Mouse (Mus musculus): ENCODE results near the gene CN725425. TPM values are rescaled to one million over a fixed set of nuclear protein-coding genes. Genes with fewer than 3 reads are reported as not detected.

The CN725425 gene
- total RNA-seq, 2 experiments from 2014 or later: not detected

GRCm38 (mm10) chr15:91301366-91301765 is 102.1 kb downstream of the CN725425 start:
- peak; percentile 87 to 94 for DNase-seq (ENCODE audit: low spot score in 2 of 2)
- intact Hi-C loops (cut with DNase I): loop anchor here (2.0 to 10.0 kb wide), 2 partner anchors 271 to 453 kb away; partner anchors contain the start of gene Slc2a13

DNA sequence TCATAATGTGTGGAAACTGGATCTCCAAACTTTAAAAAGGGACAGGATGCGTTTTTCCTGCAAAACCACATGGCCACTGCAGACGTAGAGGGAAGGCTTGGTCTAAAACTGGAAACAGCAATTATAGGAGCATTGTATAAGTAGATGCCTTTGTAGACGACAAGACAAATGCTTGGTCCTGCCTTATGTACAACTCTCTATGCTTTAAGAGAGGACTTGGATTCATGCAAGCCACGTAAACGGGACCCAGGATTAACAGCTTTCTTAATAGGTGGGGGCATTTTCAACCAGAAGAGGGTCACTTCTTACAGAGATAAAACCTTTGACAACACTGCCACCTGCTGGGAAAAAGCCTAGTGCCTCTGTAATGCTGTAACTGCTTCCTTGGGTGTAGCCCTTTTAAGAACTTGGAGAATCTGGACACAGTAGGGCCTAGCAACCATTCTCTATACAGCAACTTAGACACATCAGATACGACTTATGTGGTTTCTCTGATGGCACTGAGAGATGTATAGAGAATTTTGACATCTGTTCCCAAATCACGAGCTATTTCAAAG is 105.1 kb downstream of the CN725425 start:
- intact Hi-C loops (cut with DNase I): loop anchor here (10.0 kb wide), 1 partner anchor 450 kb away; no protein-coding TSS in a partner anchor
- DNase-seq (ENCODE audit: low spot score in 2 of 2): peak in 1 of 2 experiments; percentile 63

Other genes starting within 250 kb of the CN725425 start
- gene Kif21a, start 149.5 kb upstream of the CN725425 start, total RNA-seq (2021): 100 to 1,000 TPM; 113 to 119 TPM
- gene Abcd2, start 7.7 kb upstream of the CN725425 start, total RNA-seq (2021): 10 to 100 TPM; 31.0 to 31.6 TPM